Mouse (Mus musculus) small intestine, adult 2 months (tissue): ENCODE data around the gene Tyrobp.

Experiments
- CTCF ChIP-seq: fragments of 200-500 bp; IDR thresholded peaks from 2 replicates; pipeline ENCODE4 v1.5.1; 2012; ENCODE audit warnings: low read depth, mild to moderate bottlenecking, control low read depth, inconsistent platforms, low read length, moderate library complexity, mixed read lengths; ENCODE audit not compliant: insufficient replicate concordance, insufficient read length; ENCODE audit errors: extremely low read depth
- POLR2A ChIP-seq: fragments of 200-500 bp; IDR thresholded peaks from 2 replicates; pipeline ENCODE4 v1.6.1; 2012; ENCODE audit warnings: low read depth, mild to moderate bottlenecking, control low read depth, inconsistent platforms, low read length, moderate library complexity

- TF ChIP-seq CTCF: no peak
- TF ChIP-seq POLR2A: no peak
Measured at GRCm38 (mm10) chr7:30419561-30420499, 6.3 kb downstream of the Tyrobp start, which contains the start of gene Hcst.
